Mouse (Mus musculus) layer of hippocampus, adult 9-10 months (tissue): ENCODE data around the gene Fam83c.

Source experiments
- DNase-seq: peaks from one replicate; pipeline ENCODE4 v3.0.0; 2022; ENCODE audit warnings: low spot score

Gene Fam83c

DNA sequence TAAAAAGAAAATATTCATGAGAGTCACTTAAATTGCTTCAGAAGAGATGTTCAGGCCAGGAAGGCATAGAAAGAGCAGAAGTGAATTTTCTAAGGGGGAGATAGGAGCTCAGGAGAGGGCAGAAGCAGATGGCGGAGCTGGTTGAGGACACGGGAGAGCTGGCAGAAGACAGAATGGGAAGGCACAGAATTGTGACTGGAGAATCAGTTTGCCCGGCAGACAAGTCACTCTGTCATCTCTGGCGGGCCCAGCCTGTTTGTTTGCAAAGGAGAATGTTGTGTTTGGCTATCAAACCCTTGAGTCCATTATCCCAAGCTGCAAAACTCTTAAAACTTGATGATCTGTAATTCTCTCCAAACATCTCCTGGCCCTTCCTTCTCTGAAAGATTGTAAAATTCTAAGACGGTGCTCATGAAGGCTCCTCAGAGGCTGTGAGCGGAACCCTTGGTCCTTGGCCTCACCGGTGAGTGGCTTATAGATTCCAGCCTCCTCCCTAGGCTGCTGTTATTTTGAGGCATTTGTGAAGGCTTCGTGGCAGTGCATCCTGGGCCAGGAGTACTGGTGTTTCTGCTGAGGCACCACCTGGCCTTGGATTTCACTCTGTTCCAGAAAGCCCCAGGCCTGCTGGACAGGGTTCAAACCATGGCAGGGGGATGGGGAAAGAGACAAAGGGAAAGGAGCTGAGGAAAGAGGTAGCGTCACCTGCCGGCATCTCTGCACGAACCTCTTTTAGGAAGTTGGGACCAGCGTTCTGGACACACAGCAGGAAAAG, 39.8 kb downstream of the Fam83c start:
- no peak for DNase-seq

DNA sequence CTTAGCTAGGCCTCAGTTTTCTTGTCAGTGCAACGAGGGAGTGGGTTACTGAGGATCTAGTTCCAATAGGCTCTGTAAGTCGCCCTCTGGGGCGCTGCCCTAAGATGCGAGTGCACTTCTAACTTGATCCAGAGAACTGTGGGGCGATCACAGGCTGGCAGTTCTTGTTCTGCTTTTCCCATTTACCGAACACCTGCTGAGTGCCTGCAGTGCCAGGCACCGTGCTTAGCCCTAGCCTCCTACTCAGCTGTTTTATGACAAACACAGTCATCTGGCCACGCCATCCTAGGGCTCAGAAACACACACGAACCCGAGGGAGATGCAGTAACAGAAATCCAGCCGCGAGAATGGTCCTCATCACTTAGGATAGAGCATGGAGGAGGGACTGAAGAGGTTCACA, 41.8 kb downstream of the Fam83c start:
- DNase-seq: no peak

DNA sequence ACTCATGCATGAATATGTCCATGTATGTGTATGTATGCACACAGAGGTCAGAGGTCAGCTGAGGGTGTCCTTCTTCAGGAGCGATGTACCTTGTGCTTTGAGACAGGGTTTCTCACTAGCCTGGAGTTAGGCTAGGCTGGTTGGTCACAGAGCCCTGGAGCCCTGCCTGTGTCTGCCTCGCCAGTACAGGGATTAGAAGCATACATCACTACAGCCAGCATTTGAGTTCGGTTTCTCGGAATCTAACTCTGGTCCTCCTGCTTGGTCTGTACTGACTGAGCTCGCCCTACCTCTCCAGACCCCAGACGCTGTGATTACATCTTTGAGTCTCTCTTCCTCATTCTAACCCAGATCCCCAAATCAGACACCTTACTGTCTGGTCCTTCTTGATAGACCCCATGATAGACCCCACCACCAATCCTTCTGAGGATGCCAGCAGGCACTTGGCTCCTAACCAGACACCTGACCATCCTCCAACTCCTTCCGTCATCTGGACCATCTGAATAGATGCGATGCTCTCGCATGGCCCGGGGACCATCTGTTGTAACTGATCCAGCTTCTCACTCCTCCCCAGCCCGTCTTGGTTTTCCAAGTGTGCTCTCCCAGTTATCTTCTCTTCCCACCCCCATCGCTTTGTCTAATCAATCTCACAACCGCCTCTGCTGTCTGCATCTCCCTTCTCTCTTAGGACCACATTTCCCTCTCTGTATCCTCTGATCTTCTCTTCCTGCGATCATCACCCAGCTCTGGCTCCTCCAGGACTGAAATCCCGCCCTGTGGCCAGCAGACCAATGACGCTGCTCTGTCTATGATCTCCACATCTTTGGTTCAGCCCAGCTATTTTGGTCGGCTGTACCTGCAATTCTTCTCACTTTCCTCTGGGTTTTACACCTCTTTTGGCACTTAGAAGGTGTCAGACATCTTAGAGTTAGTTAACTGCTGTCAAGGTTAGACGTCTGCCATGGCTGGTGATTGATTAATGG, 46.4 kb downstream of the Fam83c start:
- DNase-seq: no peak

DNA sequence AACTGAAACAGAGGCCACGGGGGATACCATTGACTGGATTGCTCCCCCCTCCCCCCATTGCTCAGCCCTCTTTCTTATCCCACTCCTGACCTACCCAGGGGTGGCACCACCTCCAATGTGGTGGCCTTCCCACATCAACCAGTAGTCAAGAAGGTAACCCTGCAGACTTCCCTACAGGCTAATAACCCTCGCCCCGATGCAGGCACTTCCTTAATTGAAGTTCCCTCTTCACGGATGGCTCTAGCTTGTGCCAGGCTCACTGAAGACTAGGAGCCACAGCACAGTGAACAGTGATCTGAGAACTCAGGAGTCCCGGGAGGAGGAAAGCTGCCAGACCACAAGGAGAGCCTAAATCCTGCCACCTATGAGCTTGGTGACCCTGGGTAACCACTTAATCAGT, 47.7 kb downstream of the Fam83c start:
- no peak for DNase-seq

DNA sequence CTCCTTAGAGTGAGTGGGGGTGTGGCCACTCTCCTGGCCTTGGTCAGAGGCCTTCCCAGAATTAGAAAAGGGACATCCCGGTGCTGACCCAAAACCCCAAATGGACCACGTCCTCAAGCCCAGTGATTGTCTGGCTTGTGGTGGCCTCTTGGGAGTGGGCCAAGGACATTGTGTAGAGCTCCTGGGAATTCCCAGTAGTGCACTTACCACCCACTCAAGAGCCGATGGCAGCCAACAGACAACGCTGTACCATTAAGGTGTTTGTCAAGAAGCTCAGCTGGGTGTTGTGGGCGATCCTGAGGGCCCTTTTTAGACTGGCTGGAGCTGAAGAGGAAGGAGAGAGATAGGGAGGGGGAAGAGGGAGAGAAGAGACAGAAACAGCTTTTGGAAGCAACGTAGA, 50.1 kb downstream of the Fam83c start:
- DNase-seq: no peak

DNA sequence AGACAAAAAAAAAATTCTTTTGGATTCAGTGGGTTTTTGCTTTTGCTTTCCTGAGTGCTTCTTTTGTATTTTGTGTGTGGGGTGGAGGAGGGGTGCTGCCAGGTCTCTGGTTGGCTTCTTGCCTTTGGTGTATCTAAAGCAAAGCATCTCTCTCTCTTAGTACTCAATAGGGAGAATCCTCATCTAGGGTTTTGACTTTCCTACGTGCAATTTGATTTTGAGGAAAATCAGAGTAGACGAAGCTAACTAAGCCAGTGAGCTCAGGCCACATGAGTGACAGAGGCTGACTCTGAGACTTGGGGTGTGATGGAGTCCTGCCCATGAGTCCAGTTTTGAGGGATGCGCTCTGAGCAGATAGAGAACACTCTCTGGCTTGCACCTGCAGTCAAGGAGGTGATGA, 55.1 kb downstream of the Fam83c start:
- DNase-seq: no peak

DNA sequence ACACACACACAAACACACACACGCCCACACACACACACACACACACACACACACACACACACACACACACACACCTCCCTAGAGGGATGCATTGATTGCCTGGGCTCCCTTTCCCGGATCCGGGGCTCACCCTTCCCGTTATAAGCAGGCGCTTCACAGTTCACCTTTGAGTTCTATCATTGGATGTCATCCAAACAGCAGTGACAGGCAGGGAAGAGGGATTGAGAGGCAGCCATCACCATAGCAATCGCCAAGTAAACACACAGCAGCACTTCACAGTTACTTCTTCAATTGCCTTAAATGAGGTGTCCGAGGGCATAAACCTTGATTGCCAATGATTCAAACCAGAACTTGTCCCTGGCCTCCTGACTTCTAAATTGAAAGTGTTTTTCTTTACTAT, 55.6 kb downstream of the Fam83c start:
- no peak for DNase-seq

DNA sequence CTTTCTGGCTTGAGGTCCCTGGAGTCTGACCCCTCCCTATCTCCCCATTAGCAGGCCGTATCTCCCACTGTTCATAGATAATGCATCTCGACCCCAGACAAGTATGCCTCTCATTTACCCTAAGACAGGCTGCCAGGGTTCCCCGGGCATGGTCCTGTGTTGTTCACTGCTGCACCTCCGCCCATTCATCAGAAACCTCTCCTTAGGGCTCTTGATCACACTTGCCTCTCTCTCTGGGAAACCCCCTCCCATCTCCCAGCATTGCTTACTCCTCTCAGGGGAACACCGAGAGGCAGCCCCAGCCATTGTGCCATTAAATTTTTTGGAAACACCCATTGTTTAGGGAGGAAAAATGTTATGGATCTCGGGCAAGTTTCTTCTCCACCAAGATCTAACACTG, 56.6 kb downstream of the Fam83c start:
- DNase-seq: no peak

DNA sequence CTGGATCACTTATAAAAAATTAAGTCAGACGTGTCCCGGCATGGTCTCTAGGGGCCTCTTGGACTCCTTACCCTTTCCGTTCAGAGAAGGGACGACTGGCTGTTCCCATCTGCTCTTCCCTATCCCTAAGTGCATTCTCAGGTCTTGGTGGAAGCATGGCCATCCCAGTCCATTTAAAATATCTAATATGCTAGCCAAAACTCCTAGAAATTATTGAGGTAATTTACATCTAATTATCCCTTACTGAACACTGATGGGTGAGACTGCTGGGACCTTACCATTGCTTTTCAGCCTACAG, 57.0 kb downstream of the Fam83c start:
- no peak for DNase-seq
